Mouse (Mus musculus): ENCODE data around the gene Phf21a. TPM values are rescaled to one million over a fixed set of nuclear protein-coding genes. Genes with fewer than 3 reads are reported as not detected.

Phf21a gene
- polyA plus RNA-seq, 1 experiment = 36.8 TPM

DNA sequence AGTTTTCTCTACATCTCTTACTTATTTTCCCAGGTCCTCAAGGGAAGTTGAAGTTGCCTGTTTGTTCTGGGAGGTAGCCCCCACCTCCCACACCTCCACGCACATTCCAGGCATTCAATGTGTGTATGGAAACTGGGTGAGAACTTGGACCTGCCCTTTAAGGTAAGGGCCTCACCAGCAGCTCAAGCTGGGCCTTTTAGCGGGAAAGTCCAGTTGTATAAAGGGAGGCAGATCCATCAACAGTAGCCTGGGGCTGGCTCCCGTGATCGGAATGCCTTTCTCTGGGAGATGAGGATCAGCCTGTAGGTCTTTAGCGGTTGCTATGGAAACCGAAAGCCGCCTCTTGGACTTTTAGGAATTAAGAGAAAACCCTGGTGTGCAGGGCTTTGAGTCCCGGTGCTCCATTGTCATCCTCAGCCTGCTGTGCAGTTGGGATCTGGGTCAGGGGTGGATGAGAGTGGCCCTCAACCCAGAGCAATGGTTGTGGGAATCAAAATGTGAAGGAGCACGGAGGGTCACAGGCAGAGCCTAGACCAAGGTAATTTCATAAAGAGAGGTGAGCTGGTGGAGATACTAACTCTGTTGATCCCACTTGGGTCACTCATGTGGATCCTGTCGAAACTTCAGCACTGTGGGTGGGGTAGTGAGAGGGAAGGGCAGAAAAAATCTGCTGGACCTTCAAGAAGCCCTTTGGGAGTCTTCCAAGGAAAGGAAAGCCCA lies 279.2 kb downstream of the Phf21a start:
- no peaks in the 10 kb centered on the region for H3K36me3 ChIP-seq (ENCODE audit: control insufficient read depth, insufficient read depth, low read length)
- peak overlapping the region; percentile 99 for H3K27ac ChIP-seq (ENCODE audit: insufficient read depth, low read depth, low read length)
- 23% methylated on average over 10 of the region's 10 CpGs for WGBS
- H3K4me1 ChIP-seq (ENCODE audit: control insufficient read depth, insufficient read depth, low read length) = peaks cover 36% of the 10 kb centered on the region
- no peaks in the 10 kb centered on the region for H3K27me3 ChIP-seq (replicated peaks; ENCODE audit: control insufficient read depth, insufficient read depth, low read length)
- TF ChIP-seq CTCF (conservative IDR thresholded peaks at IDR 0.05; ENCODE audit: insufficient read depth, insufficient read length, low read depth, low read length) = no peak
- TF ChIP-seq POLR2A (IDR thresholded peaks at IDR 0.05; ENCODE audit: low read depth, low read length) = no peak
- no peak for DNase-seq
- H3K4me3 ChIP-seq (ENCODE audit: insufficient read depth, low read depth, low read length) = no peak overlapping the region

DNA sequence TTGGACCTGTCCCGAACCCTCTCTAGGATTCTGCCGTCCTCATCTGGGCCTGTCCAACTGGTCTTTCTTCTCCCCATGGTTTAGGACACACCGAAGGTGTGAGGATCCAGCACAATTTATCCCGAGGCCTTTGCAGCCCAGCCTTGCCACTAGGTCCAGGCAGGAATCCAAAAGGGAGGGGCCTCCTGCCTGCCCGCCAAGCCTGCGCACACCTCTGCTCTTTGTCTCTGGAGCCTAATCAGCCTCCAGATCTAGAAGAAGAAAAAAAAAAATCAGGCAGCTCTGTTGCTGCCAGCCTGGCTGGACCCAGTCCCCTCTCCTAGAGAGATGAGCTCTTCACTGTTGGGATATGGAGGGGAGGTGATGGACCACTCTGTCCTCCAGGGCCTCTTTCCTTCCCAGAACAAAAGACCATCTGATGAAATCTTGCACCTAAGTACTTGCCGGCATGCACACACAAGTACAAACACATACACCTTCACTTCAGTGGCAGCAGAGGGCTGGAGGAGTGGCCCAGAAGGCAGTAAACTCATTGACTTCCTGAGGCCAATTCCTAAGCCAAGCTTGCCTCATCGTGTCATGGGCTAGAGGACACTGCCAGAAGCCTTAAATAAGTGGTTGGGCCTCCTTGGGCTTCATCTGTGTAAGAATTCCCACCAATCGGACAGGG lies 280.0 kb downstream of the Phf21a start:
- peak; percentile 93 for DNase-seq
- Histone ChIP-seq H3K27ac (ENCODE audit: insufficient read depth, low read depth, low read length) (peak overlapping the region; percentile 99), H3K36me3 (ENCODE audit: control insufficient read depth, insufficient read depth, low read length) (no peaks in the 10 kb centered on the region)

DNA sequence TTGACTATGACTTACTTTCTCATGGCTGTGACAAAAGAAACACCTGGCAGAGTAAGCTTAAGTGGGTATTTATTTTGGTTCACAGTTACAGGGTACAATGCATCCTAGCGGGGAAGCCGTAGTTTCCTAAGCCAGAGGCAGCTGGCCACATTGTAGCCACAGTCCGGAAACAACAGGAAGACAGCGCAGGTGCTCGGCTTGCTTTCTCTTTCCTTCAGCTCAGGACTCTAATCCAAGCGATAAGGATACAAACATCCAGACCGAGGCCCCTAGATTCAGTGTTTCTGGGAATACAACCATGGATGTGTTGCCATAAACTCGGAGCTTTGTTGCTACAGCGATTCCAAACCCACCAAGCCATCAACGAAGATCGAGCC lies 280.5 kb downstream of the Phf21a start:
- Histone ChIP-seq H3K4me3 (ENCODE audit: insufficient read depth, low read depth, low read length) (no peak overlapping the region), H3K27me3 (replicated peaks; ENCODE audit: control insufficient read depth, insufficient read depth, low read length) (no peaks in the 10 kb centered on the region), H3K27ac (ENCODE audit: insufficient read depth, low read depth, low read length) (peak overlapping the region; percentile 99), H3K4me1 (ENCODE audit: control insufficient read depth, insufficient read depth, low read length) (peaks cover 36% of the 10 kb centered on the region), H3K36me3 (ENCODE audit: control insufficient read depth, insufficient read depth, low read length) (no peaks in the 10 kb centered on the region)
- DNase-seq = no peak
- 70% methylated on average over 11 of the region's 11 CpGs for WGBS
- no peak for TF ChIP-seq CTCF (conservative IDR thresholded peaks at IDR 0.05; ENCODE audit: insufficient read depth, insufficient read length, low read depth, low read length)
- TF ChIP-seq POLR2A (IDR thresholded peaks at IDR 0.05; ENCODE audit: low read depth, low read length) = no peak

More for the DNA sequence above, 280.0 kb downstream of the Phf21a start:
- Histone ChIP-seq H3K4me1 (ENCODE audit: control insufficient read depth, insufficient read depth, low read length) (peaks cover 36% of the 10 kb centered on the region), H3K27me3 (replicated peaks; ENCODE audit: control insufficient read depth, insufficient read depth, low read length) (no peaks in the 10 kb centered on the region), H3K4me3 (ENCODE audit: insufficient read depth, low read depth, low read length) (no peak overlapping the region)
- TF ChIP-seq CTCF (conservative IDR thresholded peaks at IDR 0.05; ENCODE audit: insufficient read depth, insufficient read length, low read depth, low read length) (no peak), POLR2A (IDR thresholded peaks at IDR 0.05; ENCODE audit: low read depth, low read length) (no peak)
- 19% methylated on average over 9 of the region's 9 CpGs for WGBS

DNA sequence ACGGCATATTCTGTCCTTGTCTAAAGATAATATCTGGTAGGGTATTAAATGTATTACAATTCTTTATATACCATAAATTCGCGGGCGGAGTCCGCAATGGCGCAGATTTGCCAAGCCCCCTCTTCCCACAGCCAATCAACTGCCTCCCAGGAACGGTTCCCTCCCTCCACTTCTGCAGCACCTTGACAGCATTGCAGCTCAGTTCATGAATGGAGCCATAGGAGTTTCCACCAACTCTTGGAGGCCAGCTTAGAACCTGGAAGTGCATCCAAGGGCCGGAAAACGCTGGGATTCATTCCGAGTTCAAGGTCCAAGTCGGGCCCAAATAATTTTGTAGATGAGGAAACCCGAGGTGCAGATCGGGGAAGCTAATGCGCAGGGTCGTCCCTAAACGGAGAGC lies 281.6 kb downstream of the Phf21a start, which contains the start of the genes Pex16 and Large2:
Pex16 (plus strand) TSS at position 163 of the 400 bp plus-strand sequence.
Large2 (minus strand) TSS at position 356 of the 400 bp plus-strand sequence.
- no peaks in the 10 kb centered on the region for H3K27me3 ChIP-seq (replicated peaks; ENCODE audit: control insufficient read depth, insufficient read depth, low read length)
- no peak for TF ChIP-seq POLR2A (IDR thresholded peaks at IDR 0.05; ENCODE audit: low read depth, low read length)
- no peak for TF ChIP-seq CTCF (conservative IDR thresholded peaks at IDR 0.05; ENCODE audit: insufficient read depth, insufficient read length, low read depth, low read length)
- H3K36me3 ChIP-seq (ENCODE audit: control insufficient read depth, insufficient read depth, low read length) = peaks cover 2% of the 10 kb centered on the region; the same call in 1 of the 2 replicates
- H3K4me3 ChIP-seq (ENCODE audit: insufficient read depth, low read depth, low read length) = peak within 1 kb of the TSS; percentile 83
- H3K4me1 ChIP-seq (ENCODE audit: control insufficient read depth, insufficient read depth, low read length) = peaks cover 33% of the 10 kb centered on the region
- H3K27ac ChIP-seq (ENCODE audit: insufficient read depth, low read depth, low read length) = peak within 1 kb of the TSS; percentile 99
- WGBS = 3% methylated on average over 16 of the region's 16 CpGs
- DNase-seq = peak; percentile 62

DNA sequence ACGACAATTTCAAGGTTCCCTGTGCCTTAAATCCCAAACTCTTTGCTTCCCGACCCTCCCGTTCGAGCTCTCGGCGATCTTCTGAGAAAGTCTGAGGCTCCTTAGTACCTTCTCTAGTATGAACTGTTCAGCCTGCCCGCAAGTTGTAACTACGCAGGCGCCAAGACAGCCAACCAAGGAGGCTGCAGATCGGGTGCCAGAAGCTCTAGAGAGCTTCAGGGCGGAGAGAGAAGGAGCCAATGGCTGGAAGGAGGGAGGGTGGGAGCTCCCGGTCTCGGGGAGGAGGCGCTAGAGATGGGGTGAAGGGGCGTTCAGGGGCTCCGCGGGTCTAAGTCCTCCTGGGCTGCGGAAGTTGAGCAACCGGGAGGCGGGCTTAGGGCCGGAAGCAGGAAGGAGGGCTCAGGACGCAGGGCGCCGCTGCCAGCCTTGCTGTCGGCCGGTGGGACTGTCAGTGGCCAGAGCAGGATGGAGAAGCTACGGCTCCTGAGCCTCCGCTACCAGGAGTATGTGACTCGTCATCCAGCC lies 282.2 kb downstream of the Phf21a start:
- peak overlapping the region; percentile 78 for H3K27ac ChIP-seq (ENCODE audit: insufficient read depth, low read depth, low read length)
- WGBS = 1% methylated on average over 29 of the region's 29 CpGs
- peaks cover 3% of the 10 kb centered on the region; the same call in 1 of the 2 replicates for H3K36me3 ChIP-seq (ENCODE audit: control insufficient read depth, insufficient read depth, low read length)
- H3K4me1 ChIP-seq (ENCODE audit: control insufficient read depth, insufficient read depth, low read length) = peaks cover 33% of the 10 kb centered on the region
- TF ChIP-seq CTCF (conservative IDR thresholded peaks at IDR 0.05; ENCODE audit: insufficient read depth, insufficient read length, low read depth, low read length) (no peak), POLR2A (IDR thresholded peaks at IDR 0.05; ENCODE audit: low read depth, low read length) (peak; percentile 76)
- peak overlapping the region; percentile 83 for H3K4me3 ChIP-seq (ENCODE audit: insufficient read depth, low read depth, low read length)
- H3K27me3 ChIP-seq (replicated peaks; ENCODE audit: control insufficient read depth, insufficient read depth, low read length) = no peaks in the 10 kb centered on the region
- DNase-seq = peak; percentile 99

DNA sequence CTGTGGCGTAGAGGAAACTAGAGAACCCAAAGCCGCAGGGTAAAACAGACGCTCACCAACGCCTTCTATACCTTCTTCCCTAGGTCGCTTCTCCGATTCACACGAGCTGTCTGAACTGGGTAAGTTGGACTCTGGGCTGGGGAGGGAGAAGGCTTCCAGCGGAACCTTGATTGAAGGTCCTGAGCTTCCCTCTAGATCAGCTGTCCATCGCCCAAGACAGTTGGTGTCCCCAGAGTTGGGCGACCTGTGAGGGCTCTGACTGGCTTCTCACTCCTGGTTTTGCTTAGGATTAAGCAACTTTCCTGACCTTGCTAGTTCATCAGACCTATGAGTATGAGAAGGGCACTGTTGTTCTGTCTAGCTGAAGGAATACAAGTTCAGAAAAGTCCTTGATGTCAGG lies 282.9 kb downstream of the Phf21a start:
- WGBS = 7% methylated on average over 10 of the region's 10 CpGs
- H3K27me3 ChIP-seq (replicated peaks; ENCODE audit: control insufficient read depth, insufficient read depth, low read length) = no peaks in the 10 kb centered on the region
- H3K4me1 ChIP-seq (ENCODE audit: control insufficient read depth, insufficient read depth, low read length) = peaks cover 33% of the 10 kb centered on the region
- peak overlapping the region; percentile 83 for H3K4me3 ChIP-seq (ENCODE audit: insufficient read depth, low read depth, low read length)
- DNase-seq = no peak
- TF ChIP-seq POLR2A (IDR thresholded peaks at IDR 0.05; ENCODE audit: low read depth, low read length) (no peak), CTCF (conservative IDR thresholded peaks at IDR 0.05; ENCODE audit: insufficient read depth, insufficient read length, low read depth, low read length) (no peak)
- H3K27ac ChIP-seq (ENCODE audit: insufficient read depth, low read depth, low read length) = peak overlapping the region; percentile 57
- H3K36me3 ChIP-seq (ENCODE audit: control insufficient read depth, insufficient read depth, low read length) = peaks cover 3% of the 10 kb centered on the region; the same call in 1 of the 2 replicates

DNA sequence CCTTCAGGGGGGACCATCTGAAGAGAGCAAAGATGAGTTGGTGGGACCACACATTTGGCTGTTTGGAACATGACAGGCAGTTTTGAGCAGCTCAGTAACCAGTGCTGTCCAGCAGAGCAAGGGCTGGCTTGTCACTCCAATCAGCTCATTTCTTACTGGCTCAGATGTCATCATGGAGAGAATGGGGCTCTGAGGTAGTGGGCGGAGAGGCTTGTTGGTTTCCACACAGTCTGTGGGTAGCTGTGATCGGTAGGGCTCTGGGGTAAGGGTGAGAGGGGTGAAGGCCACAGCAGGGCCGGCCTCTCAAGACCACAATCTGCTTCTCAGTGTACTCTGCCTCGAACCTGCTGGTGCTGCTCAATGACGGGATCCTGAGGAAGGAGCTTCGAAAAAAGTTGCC lies 283.4 kb downstream of the Phf21a start:
- WGBS = 67% methylated on average over 6 of the region's 6 CpGs
- H3K27me3 ChIP-seq (replicated peaks; ENCODE audit: control insufficient read depth, insufficient read depth, low read length) = no peaks in the 10 kb centered on the region
- TF ChIP-seq CTCF (conservative IDR thresholded peaks at IDR 0.05; ENCODE audit: insufficient read depth, insufficient read length, low read depth, low read length) (no peak), POLR2A (IDR thresholded peaks at IDR 0.05; ENCODE audit: low read depth, low read length) (no peak)
- peaks cover 30% of the 10 kb centered on the region for H3K4me1 ChIP-seq (ENCODE audit: control insufficient read depth, insufficient read depth, low read length)
- no peak overlapping the region for H3K27ac ChIP-seq (ENCODE audit: insufficient read depth, low read depth, low read length)
- peaks cover 3% of the 10 kb centered on the region; the same call in 1 of the 2 replicates for H3K36me3 ChIP-seq (ENCODE audit: control insufficient read depth, insufficient read depth, low read length)
- no peak for DNase-seq
- H3K4me3 ChIP-seq (ENCODE audit: insufficient read depth, low read depth, low read length) = peak overlapping the region; percentile 83

Measured in kidney, adult 2 months (tissue).